Mouse (Mus musculus) heart, adult 10 weeks (tissue): Measurements from ENCODE around the gene Pax2. TPM values are rescaled to one million over a fixed set of nuclear protein-coding genes. Genes with fewer than 3 reads are reported as not detected.

Experiments
- polyA plus RNA-seq: library from polyadenylated mRNA; stranded (reverse); fragments of 350-450 nt; fragmentation: Illumina TruSeq; extraction: RNeasy Lipid Tissue Mini Kit (QIAGEN cat#74804); gene quantifications from one replicate; pipeline ENCODE4 v1.2.3, GENCODE M21; 2014; ENCODE audit warnings: low read depth, low replicate concordance

The Pax2 gene
- polyA plus RNA-seq: not detected

GRCm38 (mm10) chr19:44755693-44756420 lies at the start of gene Pax2:
Gene Pax2, plus strand, starts transcription at chr19:44756045.

Other genes starting within 250 kb of the Pax2 start
- 20.0 TPM for gene Sec31b, start 210.2 kb upstream of the Pax2 start, polyA plus RNA-seq
- gene Gm20538, start 203.2 kb upstream of the Pax2 start, polyA plus RNA-seq: not detected
- 1,751 TPM for gene Ndufb8, start 200.6 kb upstream of the Pax2 start, polyA plus RNA-seq
- 40.7 TPM for gene Hif1an, start 193.2 kb upstream of the Pax2 start, polyA plus RNA-seq
- gene Slf2, start 175.1 kb downstream of the Pax2 start, polyA plus RNA-seq: 15.6 TPM
- gene Sema4g, start 233.1 kb downstream of the Pax2 start, polyA plus RNA-seq: 0.18 TPM
- 28.4 TPM for gene Twnk, start 249.6 kb downstream of the Pax2 start, polyA plus RNA-seq